ENCODE assay signal across 13 mouse cellular contexts in the genomic region with DNA sequence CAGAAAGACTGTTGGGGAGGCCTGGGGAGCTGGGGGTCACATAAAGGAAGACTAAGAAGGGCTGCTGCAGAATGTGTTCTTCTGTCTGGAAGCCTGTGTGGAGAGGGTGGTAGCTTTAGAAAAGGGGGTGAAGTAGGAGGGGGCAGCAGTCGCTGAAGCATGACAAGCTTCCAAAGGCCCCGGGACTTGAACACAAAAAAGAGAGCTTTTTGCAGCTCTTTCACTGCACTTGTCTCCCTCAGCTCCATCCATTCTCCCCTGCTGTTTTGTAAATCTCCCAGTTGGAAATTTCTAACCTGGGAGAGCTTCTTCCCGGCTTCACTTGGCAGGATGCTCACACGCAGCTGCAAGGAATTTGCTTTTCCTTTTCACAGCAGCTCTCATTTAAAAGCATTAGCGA. TPM values are rescaled to one million over a fixed set of nuclear protein-coding genes. Genes with fewer than 3 reads are reported as not detected.
DNase-seq lines count a peak whose midpoint lies in the region; ATAC-seq and TF ChIP-seq lines count a peak whose summit lies in the region.
"Had no signal": no experiment of that assay in that cellular context is flagged by ENCODE, and none has a peak within 500 bp of the region (broad histone marks: within the 10 kb centered on the region; RNA-seq: fewer than 3 reads in every experiment).

No protein-coding gene starts in this region.

- H3K36me3 ChIP-seq in forebrain, embryonic 10.5 days (replicated peaks) = 0 out of 2 replicates have a peak, but pooled peaks cover under 1% of the 10 kb centered on the region
- no peaks in the 10 kb centered on the region for H3K36me3 ChIP-seq in forebrain, postnatal 0 days (ENCODE audit: insufficient read depth)
- no peaks in the 10 kb centered on the region for H3K36me3 ChIP-seq in neural tube, embryonic 11.5 days (ENCODE audit: control insufficient read depth, insufficient read depth, low read length)
- no peaks in the 10 kb centered on the region for H3K36me3 ChIP-seq in hindbrain, postnatal 0 days (ENCODE audit: insufficient read depth, low read length)

- H3K27me3 ChIP-seq in forebrain, embryonic 10.5 days (ENCODE audit: poor library complexity, severe bottlenecking) = no peaks in the 10 kb centered on the region
- H3K27me3 ChIP-seq in forebrain, postnatal 0 days (ENCODE audit: insufficient read depth, low read length) = no peaks in the 10 kb centered on the region
- no peaks in the 10 kb centered on the region for H3K27me3 ChIP-seq in neural tube, embryonic 11.5 days (ENCODE audit: control insufficient read depth, insufficient read depth, low read length)
- no peaks in the 10 kb centered on the region for H3K27me3 ChIP-seq in hindbrain, postnatal 0 days (ENCODE audit: insufficient read depth, low read length)
- H3K27me3 ChIP-seq: Patski had no signal

- no peak for TF ChIP-seq CTCF in forebrain, postnatal 0 days (IDR thresholded peaks at IDR 0.05; ENCODE audit: low read depth)
- no peak for TF ChIP-seq CTCF in hindbrain, postnatal 0 days (IDR thresholded peaks at IDR 0.05; ENCODE audit: low read depth)

- ATAC-seq in forebrain, postnatal 0 days = no peak
- no peak for ATAC-seq in neural tube, embryonic 11.5 days (ENCODE audit: insufficient read depth, low FRiP score, low TSS enrichment)
- ATAC-seq in hindbrain, postnatal 0 days = no peak
- ATAC-seq: Patski had no signal

- DNase-seq in forebrain, embryonic 10.5 days (ENCODE audit: extremely low spot score, low spot score) = peak; percentile 40
- no peak for DNase-seq in forebrain, postnatal 0 days
- DNase-seq in neural tube, embryonic 11.5 days (ENCODE audit: low spot score) = no peak
- no peak for DNase-seq in neural tube, embryonic 10.5 days (ENCODE audit: extremely low spot score, low spot score)
- peak; percentile 19 for DNase-seq in hindbrain, postnatal 0 days (ENCODE audit: low spot score)
- DNase-seq in spleen, postnatal 10 days (ENCODE audit: low spot score in 2 of 2) = no peak
- no peak for DNase-seq in lung, adult 18-20 months
- DNase-seq in liver = no peak
- DNase-seq: retina, postnatal 1 day had no signal

- H3K4me3 ChIP-seq in forebrain, embryonic 10.5 days = peak overlapping the region; percentile 11; the same call in 1 of the 2 replicates
- no peak overlapping the region for H3K4me3 ChIP-seq in forebrain, postnatal 0 days (ENCODE audit: low read depth, low read length)
- no peak overlapping the region for H3K4me3 ChIP-seq in neural tube, embryonic 11.5 days (ENCODE audit: low read depth, low read length)
- H3K4me3 ChIP-seq in hindbrain, postnatal 0 days (ENCODE audit: low read length) = no peak overlapping the region
- H3K4me3 ChIP-seq: erythroblast, embryonic 14.5 days had no signal

- no peak overlapping the region for H3K9ac ChIP-seq in forebrain, postnatal 0 days
- no peak overlapping the region for H3K9ac ChIP-seq in neural tube, embryonic 11.5 days (ENCODE audit: low read length)
- H3K9ac ChIP-seq in hindbrain, postnatal 0 days (replicated peaks; ENCODE audit: low read length) = no peak overlapping the region
- H3K9ac ChIP-seq: liver, embryonic 14.5 days had no signal

- H3K27ac ChIP-seq in forebrain, embryonic 10.5 days = peak overlapping the region; percentile 57
- H3K27ac ChIP-seq in forebrain, postnatal 0 days (ENCODE audit: low read depth, low read length) = no peak overlapping the region
- 0 out of 2 replicates have a peak overlapping the region, but pooled peaks have one; percentile 31 for H3K27ac ChIP-seq in neural tube, embryonic 11.5 days (ENCODE audit: low read depth, low read length)
- H3K27ac ChIP-seq in hindbrain, postnatal 0 days = peak overlapping the region; percentile 45; the same call in 1 of the 2 replicates
- H3K27ac ChIP-seq: liver, embryonic 14.5 days had no signal

- peaks cover 70% of the 10 kb centered on the region for H3K4me1 ChIP-seq in forebrain, embryonic 10.5 days
- peaks cover 13% of the 10 kb centered on the region; the same call in 1 of the 2 replicates for H3K4me1 ChIP-seq in forebrain, postnatal 0 days (ENCODE audit: insufficient read depth)
- H3K4me1 ChIP-seq in neural tube, embryonic 11.5 days (ENCODE audit: control insufficient read depth, insufficient read depth, low read length) = peaks cover 26% of the 10 kb centered on the region
- peaks cover 14% of the 10 kb centered on the region for H3K4me1 ChIP-seq in hindbrain, postnatal 0 days (ENCODE audit: insufficient read depth, low read length)

- H3K9me3 ChIP-seq in forebrain, embryonic 10.5 days = no peaks in the 10 kb centered on the region
- H3K9me3 ChIP-seq in forebrain, postnatal 0 days (ENCODE audit: low read length) = no peaks in the 10 kb centered on the region
- no peaks in the 10 kb centered on the region for H3K9me3 ChIP-seq in neural tube, embryonic 11.5 days (ENCODE audit: control insufficient read depth, low read length)
- no peaks in the 10 kb centered on the region for H3K9me3 ChIP-seq in hindbrain, postnatal 0 days (ENCODE audit: low read length)

- no peak overlapping the region for H3K4me2 ChIP-seq in forebrain, postnatal 0 days (ENCODE audit: low read depth)
- peak overlapping the region; percentile 4; the same call in 1 of the 2 replicates for H3K4me2 ChIP-seq in neural tube, embryonic 11.5 days (ENCODE audit: low read depth)
- peak overlapping the region; percentile 21; the same call in 1 of the 2 replicates for H3K4me2 ChIP-seq in hindbrain, postnatal 0 days (ENCODE audit: low read depth, low read length)
- H3K4me2 ChIP-seq: heart, embryonic 11.5 days had no signal

- WGBS in forebrain, embryonic 10.5 days = 2% methylated on average over 5 of the region's 5 CpGs
- WGBS in forebrain, postnatal 0 days = 1% methylated on average over 5 of the region's 5 CpGs
- 6% methylated on average over 5 of the region's 5 CpGs for WGBS in neural tube, embryonic 11.5 days
- WGBS in hindbrain, postnatal 0 days = 8% methylated on average over 5 of the region's 5 CpGs

RNA-seq across cellular contexts. Expression of a gene that starts 26.2 kb away (rescaled TPM):
- polyA plus RNA-seq in forebrain, embryonic 10.5 days (2016; fragmentation: Nextera tagmentation; extraction: Ambion mirVana) = 65.0 and 71.0 TPM in 2 replicates
- total RNA-seq in forebrain, postnatal 0 days (2014; rRNA removed) = 20.2 and 22.2 TPM in 2 replicates
- 8.9 and 16.5 TPM in 2 replicates for polyA plus RNA-seq in forebrain, postnatal 0 days (2015; fragmentation: Nextera tagmentation; extraction: Ambion mirVana)
- polyA plus RNA-seq in neural tube, embryonic 11.5 days (2014; fragmentation: Nextera tagmentation; extraction: Ambion mirVana) = 45.5 and 47.9 TPM in 2 replicates
- total RNA-seq in hindbrain, postnatal 0 days (2014; rRNA removed) = 20.3 and 21.6 TPM in 2 replicates
- 19.3 and 19.8 TPM in 2 replicates for polyA plus RNA-seq in hindbrain, postnatal 0 days (2015; fragmentation: Nextera tagmentation; extraction: Ambion mirVana)

Comparison
In these comparisons a context has a peak if more than half of its experiments do, and no peak if none do; other contexts are left out.
1. DNase-seq: peak in forebrain, embryonic 10.5 days (single experiment) and hindbrain, postnatal 0 days (single experiment); none in forebrain, postnatal 0 days (single experiment), neural tube, embryonic 11.5 days (single experiment), neural tube, embryonic 10.5 days (single experiment), spleen, postnatal 10 days (0 of 2), lung, adult 18-20 months (0 of 2) and liver (single experiment).